In the genomic region with DNA sequence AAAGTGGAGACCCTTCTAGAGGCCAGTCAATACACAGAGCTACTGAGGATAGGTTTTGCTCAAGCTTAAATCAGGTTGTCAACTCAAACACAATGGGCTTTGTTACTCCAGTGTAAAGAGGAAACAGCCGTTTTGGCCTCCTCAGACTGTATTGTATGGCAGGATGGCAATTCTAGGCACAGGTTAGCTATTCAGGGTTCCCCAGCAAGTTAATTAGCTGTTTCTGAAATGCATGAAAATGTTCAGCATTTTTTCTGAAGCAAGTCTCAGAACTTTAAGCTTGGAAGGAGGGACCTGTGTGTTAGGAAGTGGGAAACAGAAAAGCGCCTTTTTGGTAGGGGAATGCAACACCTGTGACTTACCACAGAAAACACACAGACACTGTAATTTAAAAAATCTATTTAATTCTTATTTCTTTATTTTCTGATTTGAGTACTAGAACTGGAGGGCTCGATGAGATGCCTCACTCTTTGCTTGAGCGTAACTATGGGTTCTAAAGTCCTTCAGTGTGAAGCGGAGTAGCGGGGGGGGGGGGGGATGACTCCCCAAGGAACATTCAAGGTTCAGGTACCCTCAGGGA, we compare ENCODE assay signal across 8 mouse cellular contexts. TPM values are rescaled to one million over a fixed set of nuclear protein-coding genes. Genes with fewer than 3 reads are reported as not detected.
DNase-seq lines count a peak whose midpoint lies in the region; ATAC-seq and TF ChIP-seq lines count a peak whose summit lies in the region.
"Had no signal": no experiment of that assay in that cellular context is flagged by ENCODE, and none has a peak within 500 bp of the region (broad histone marks: within the 10 kb centered on the region; RNA-seq: fewer than 3 reads in every experiment).

No protein-coding gene starts in this region.

- no peak for ATAC-seq in heart, embryonic 16.5 days (replicated peaks; ENCODE audit: extremely low read depth, insufficient read depth, low FRiP score)
- ATAC-seq in limb, embryonic 13.5 days (ENCODE audit: low FRiP score, low read depth), result no peak
- ATAC-seq in neural tube, embryonic 15.5 days (ENCODE audit: low FRiP score), result no peak
- ATAC-seq in erythroid progenitor cell, adult 5-6 weeks (replicated peaks; ENCODE audit: low FRiP score, poor library complexity, severe bottlenecking), result no peak

- H3K9ac ChIP-seq in ES-Bruce4 (ENCODE audit: low read depth, poor library complexity, severe bottlenecking), result peak overlapping the region; percentile 65
- peak overlapping the region; percentile 95 for H3K9ac ChIP-seq in heart, embryonic 16.5 days (ENCODE audit: low read length)
- peak overlapping the region; percentile 94 for H3K9ac ChIP-seq in limb, embryonic 13.5 days
- peak overlapping the region; percentile 92 for H3K9ac ChIP-seq in neural tube, embryonic 15.5 days (replicated peaks)

- peak overlapping the region; percentile 75 for H3K4me2 ChIP-seq in heart, embryonic 16.5 days (ENCODE audit: low read depth, low read length)
- peak overlapping the region; percentile 68 for H3K4me2 ChIP-seq in limb, embryonic 13.5 days (replicated peaks)
- peak overlapping the region; percentile 64 for H3K4me2 ChIP-seq in neural tube, embryonic 15.5 days

- H3K4me3 ChIP-seq in ES-Bruce4 (ENCODE audit: low read depth, low read length), result peak overlapping the region; percentile 70
- peak overlapping the region; percentile 87 for H3K4me3 ChIP-seq in heart, embryonic 16.5 days (ENCODE audit: low read length)
- H3K4me3 ChIP-seq in limb, embryonic 13.5 days, result peak overlapping the region; percentile 68
- peak overlapping the region; percentile 77 for H3K4me3 ChIP-seq in neural tube, embryonic 15.5 days (replicated peaks)

- no peaks in the 10 kb centered on the region for H3K27me3 ChIP-seq in ES-Bruce4 (ENCODE audit: control insufficient read depth, insufficient read depth, low read length, poor library complexity, severe bottlenecking)
- H3K27me3 ChIP-seq in heart, embryonic 16.5 days (ENCODE audit: control insufficient read depth, insufficient read depth, low read length), result no peaks in the 10 kb centered on the region
- no peaks in the 10 kb centered on the region for H3K27me3 ChIP-seq in limb, embryonic 13.5 days
- no peaks in the 10 kb centered on the region for H3K27me3 ChIP-seq in neural tube, embryonic 15.5 days (replicated peaks)

- TF ChIP-seq CTCF in ES-Bruce4 (IDR thresholded peaks at IDR 0.05; ENCODE audit: low read depth, low read length), result no peak

- DNase-seq in embryo, embryonic 10.5 days (ENCODE audit: low spot score), result peak; percentile 68
- DNase-seq in ovary, postnatal 10 days (ENCODE audit: low spot score), result no peak

- TF ChIP-seq EP300 in ES-Bruce4 (IDR thresholded peaks at IDR 0.05; ENCODE audit: insufficient read depth, low read depth, low read length), result no peak

- no peak for TF ChIP-seq POLR2A in ES-Bruce4 (IDR thresholded peaks at IDR 0.05; ENCODE audit: insufficient read depth, low read length)

- WGBS in heart, embryonic 16.5 days, result 19% methylated on average over 6 of the region's 6 CpGs
- WGBS in limb, embryonic 13.5 days, result 5% methylated on average over 6 of the region's 6 CpGs
- WGBS in neural tube, embryonic 15.5 days, result 4% methylated on average over 6 of the region's 6 CpGs

- H3K36me3 ChIP-seq in ES-Bruce4 (ENCODE audit: control insufficient read depth, insufficient read depth, low read length, poor library complexity, severe bottlenecking), result no peaks in the 10 kb centered on the region
- no peaks in the 10 kb centered on the region for H3K36me3 ChIP-seq in heart, embryonic 16.5 days (ENCODE audit: control insufficient read depth, insufficient read depth)
- H3K36me3 ChIP-seq in limb, embryonic 13.5 days, result no peaks in the 10 kb centered on the region
- no peaks in the 10 kb centered on the region for H3K36me3 ChIP-seq in neural tube, embryonic 15.5 days

- no peaks in the 10 kb centered on the region for H3K4me1 ChIP-seq in ES-Bruce4 (ENCODE audit: control insufficient read depth, insufficient read depth, low read length)
- H3K4me1 ChIP-seq in heart, embryonic 16.5 days (ENCODE audit: control insufficient read depth, insufficient read depth, low read length), result peaks cover 12% of the 10 kb centered on the region
- peaks cover 10% of the 10 kb centered on the region for H3K4me1 ChIP-seq in limb, embryonic 13.5 days
- peaks cover 7% of the 10 kb centered on the region for H3K4me1 ChIP-seq in neural tube, embryonic 15.5 days

- no peaks in the 10 kb centered on the region for H3K9me3 ChIP-seq in ES-Bruce4 (replicated peaks; ENCODE audit: control insufficient read depth, insufficient read depth, low read length, poor library complexity, severe bottlenecking)
- H3K9me3 ChIP-seq in heart, embryonic 16.5 days (replicated peaks; ENCODE audit: control insufficient read depth, low read length), result no peaks in the 10 kb centered on the region
- H3K9me3 ChIP-seq in limb, embryonic 13.5 days, result no peaks in the 10 kb centered on the region
- no peaks in the 10 kb centered on the region for H3K9me3 ChIP-seq in neural tube, embryonic 15.5 days (replicated peaks)

- no peak overlapping the region for H3K27ac ChIP-seq in ES-Bruce4 (ENCODE audit: insufficient read depth, low read length)
- H3K27ac ChIP-seq in heart, embryonic 16.5 days (ENCODE audit: low read length), result peak overlapping the region; percentile 99
- peak overlapping the region; percentile 100 for H3K27ac ChIP-seq in limb, embryonic 13.5 days
- peak overlapping the region; percentile 100 for H3K27ac ChIP-seq in neural tube, embryonic 15.5 days (replicated peaks)

RNA-seq across cellular contexts. Expression of a gene that starts 1.3 kb away (rescaled TPM):
- polyA plus RNA-seq in ES-Bruce4 (2011; ENCODE audit: insufficient read depth, insufficient read length, low read depth, missing spikeins), result 4.4 and 4.5 TPM in 2 replicates
- 9.0 and 11.2 TPM in 2 replicates for polyA plus RNA-seq in heart, embryonic 16.5 days (2015; fragmentation: Nextera tagmentation; extraction: Ambion mirVana)
- polyA plus RNA-seq in limb, embryonic 13.5 days (2015; fragmentation: Nextera tagmentation; extraction: Ambion mirVana), result 25.3 and 27.9 TPM in 2 replicates
- 43.1 and 52.6 TPM in 2 replicates for polyA plus RNA-seq in neural tube, embryonic 15.5 days (2015; fragmentation: Nextera tagmentation; extraction: Ambion mirVana)
- 1.8 and 2.1 TPM in 2 replicates for total RNA-seq in erythroid progenitor cell, adult 5-6 weeks (2015; ENCODE audit: low replicate concordance)
- 0.26 and 5.7 TPM in 2 replicates for total RNA-seq in erythroid progenitor cell, adult 5-6 weeks (2017; ENCODE audit: low replicate concordance)

RNA-seq across cellular contexts. Expression of a gene that starts 47.0 kb away (rescaled TPM):
- 0.90 TPM in 1 of 2 replicates, not detected in the other for polyA plus RNA-seq in ES-Bruce4 (2011; ENCODE audit: insufficient read depth, insufficient read length, low read depth, missing spikeins)
- polyA plus RNA-seq in heart, embryonic 16.5 days (2015; fragmentation: Nextera tagmentation; extraction: Ambion mirVana), result not detected in 2 replicates
- polyA plus RNA-seq in limb, embryonic 13.5 days (2015; fragmentation: Nextera tagmentation; extraction: Ambion mirVana), result not detected in 2 replicates
- not detected in 2 replicates for polyA plus RNA-seq in neural tube, embryonic 15.5 days (2015; fragmentation: Nextera tagmentation; extraction: Ambion mirVana)
- not detected in 2 replicates for total RNA-seq in erythroid progenitor cell, adult 5-6 weeks (2015; ENCODE audit: low replicate concordance)
- total RNA-seq in erythroid progenitor cell, adult 5-6 weeks (2017; ENCODE audit: low replicate concordance), result 1.7 TPM in 1 of 2 replicates, not detected in the other

RNA-seq across cellular contexts. Expression of a gene that starts 47.0 kb away (rescaled TPM):
- not detected in 2 replicates for polyA plus RNA-seq in ES-Bruce4 (2011; ENCODE audit: insufficient read depth, insufficient read length, low read depth, missing spikeins)
- polyA plus RNA-seq in heart, embryonic 16.5 days (2015; fragmentation: Nextera tagmentation; extraction: Ambion mirVana), result not detected in 2 replicates
- not detected in 2 replicates for polyA plus RNA-seq in limb, embryonic 13.5 days (2015; fragmentation: Nextera tagmentation; extraction: Ambion mirVana)
- polyA plus RNA-seq in neural tube, embryonic 15.5 days (2015; fragmentation: Nextera tagmentation; extraction: Ambion mirVana), result not detected in 2 replicates
- not detected in 2 replicates for total RNA-seq in erythroid progenitor cell, adult 5-6 weeks (2015; ENCODE audit: low replicate concordance)
- not detected in 2 replicates for total RNA-seq in erythroid progenitor cell, adult 5-6 weeks (2017; ENCODE audit: low replicate concordance)
- total RNA-seq: common myeloid progenitor, adult 5-6 weeks had no signal

RNA-seq across cellular contexts. Expression of a gene that starts 52.8 kb away (rescaled TPM):
- 1.1 TPM in 1 of 2 replicates, not detected in the other for polyA plus RNA-seq in ES-Bruce4 (2011; ENCODE audit: insufficient read depth, insufficient read length, low read depth, missing spikeins)
- polyA plus RNA-seq in heart, embryonic 16.5 days (2015; fragmentation: Nextera tagmentation; extraction: Ambion mirVana), result 1.9 and 3.2 TPM in 2 replicates
- polyA plus RNA-seq in limb, embryonic 13.5 days (2015; fragmentation: Nextera tagmentation; extraction: Ambion mirVana), result 0.10 TPM in 1 of 2 replicates, not detected in the other
- 0.27 and 5.8 TPM in 2 replicates for polyA plus RNA-seq in neural tube, embryonic 15.5 days (2015; fragmentation: Nextera tagmentation; extraction: Ambion mirVana)
- total RNA-seq in erythroid progenitor cell, adult 5-6 weeks (2015; ENCODE audit: low replicate concordance), result not detected in 2 replicates
- total RNA-seq in erythroid progenitor cell, adult 5-6 weeks (2017; ENCODE audit: low replicate concordance), result not detected in 2 replicates
- total RNA-seq: common myeloid progenitor, adult 5-6 weeks had no signal
